Mouse (Mus musculus) lung, adult 2 months (tissue): Measurements from ENCODE around the gene Kif18b. TPM values are rescaled to one million over a fixed set of nuclear protein-coding genes. Genes with fewer than 3 reads are reported as not detected.

Source experiments
- DNase-seq: peaks from one replicate; pipeline ENCODE4 v3.0.0; 2022
- H3K4me1 ChIP-seq: fragments of 200-500 bp; 2 replicates; pipeline ENCODE4 v1.6.1; 2011; ENCODE audit warnings: low read length; ENCODE audit not compliant: control insufficient read depth, insufficient read depth
- H3K4me3 ChIP-seq: fragments of 200-500 bp; replicated peaks from 2 replicates; pipeline ENCODE3; 2011; ENCODE audit warnings: low read depth, mild to moderate bottlenecking, control low read depth, low read length; ENCODE audit errors: extremely low read depth
- CTCF ChIP-seq: fragments of 200-500 bp; IDR thresholded peaks from 2 replicates; pipeline ENCODE4 v1.5.1; 2011; ENCODE audit warnings: mild to moderate bottlenecking, low read length, control low read depth; ENCODE audit not compliant: insufficient read depth
- POLR2A ChIP-seq: fragments of 200-500 bp; IDR thresholded peaks from 2 replicates; pipeline ENCODE4 v1.6.1; 2011; ENCODE audit warnings: low read depth, mild to moderate bottlenecking, control low read depth, low read length, borderline replicate concordance; ENCODE audit errors: extremely low read depth
- WGBS: fragments of 180-500 bp; shearing (Covaris S2); methylation state at CpG from one replicate; pipeline ENCODE4 v1.1.7; 2018; 5-methylcytosine and 5-hydroxymethylcytosine counted together
- polyA plus RNA-seq: library from polyadenylated mRNA; depleted of rRNA; stranded (reverse); fragments of >200 nt; gene quantifications from 2 replicates; pipeline ENCODE4 v1.2.3, GENCODE M21; 2012

The Kif18b gene
- polyA plus RNA-seq, 1 experiment, result 0.99 TPM

DNA sequence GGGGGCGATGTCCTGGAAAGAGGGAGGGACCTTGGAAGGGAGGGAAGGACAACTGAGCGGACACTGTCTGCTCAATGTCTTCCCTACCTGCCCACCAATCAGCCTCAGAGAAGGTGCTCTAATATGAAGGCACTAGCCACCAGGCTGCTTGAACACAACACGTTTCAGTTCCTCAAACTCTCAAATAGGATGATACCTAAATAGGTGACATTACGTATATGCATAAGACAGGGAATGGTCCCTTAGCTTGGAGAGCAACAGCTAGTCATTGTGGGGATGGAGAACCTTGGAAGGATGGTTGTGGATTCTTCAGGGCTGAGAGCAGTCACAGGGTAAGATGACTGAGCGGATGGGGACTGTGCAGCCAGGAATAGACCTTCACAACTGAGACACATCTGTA, 37.5 kb downstream of the Kif18b start:
- TF ChIP-seq POLR2A (no peak), CTCF (no peak)
- DNase-seq, result no peak
- no peaks in the 10 kb centered on the region for H3K4me1 ChIP-seq
- 77% methylated on average over 5 of the region's 5 CpGs for WGBS
- H3K4me3 ChIP-seq, result no peak overlapping the region

DNA sequence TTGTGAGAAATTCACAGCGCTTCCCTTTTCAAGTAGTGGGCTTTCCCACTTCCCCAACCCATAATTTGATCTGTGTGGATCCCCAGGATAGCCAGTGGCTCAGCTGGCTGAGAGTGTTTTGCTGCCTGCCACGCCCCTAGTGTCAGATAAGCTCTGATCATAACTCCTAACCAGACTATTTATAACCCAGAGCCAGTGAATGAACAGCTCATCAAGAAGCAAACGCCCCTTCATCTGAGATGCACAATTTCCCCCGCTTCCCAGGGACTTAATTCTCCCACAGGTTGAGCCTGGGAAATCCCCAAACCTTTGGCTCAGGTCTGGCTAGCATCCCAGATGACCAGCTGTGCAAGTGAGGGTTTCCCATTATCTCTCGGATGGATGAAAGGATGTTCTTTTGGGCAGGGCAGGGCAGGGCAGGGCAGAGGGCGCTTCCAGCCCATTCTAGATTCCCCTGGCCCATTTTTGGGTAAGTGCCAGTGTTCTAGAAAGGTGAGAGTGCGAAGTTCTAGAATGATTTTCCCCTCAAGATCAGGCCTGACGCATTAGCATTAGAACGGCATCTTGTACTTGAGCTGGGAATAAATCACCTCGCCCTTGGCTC, 40.2 kb downstream of the Kif18b start, which contains the start of gene Fam187a:
Fam187a (plus strand) TSS at position 554 of the 604 bp plus-strand sequence.
- Histone ChIP-seq H3K4me1 (0 out of 2 replicates have a peak, but pooled peaks cover 3% of the 10 kb centered on the region), H3K4me3 (no peak within 1 kb of the TSS)
- WGBS, result 53% methylated on average over 10 of the region's 10 CpGs
- no peak for TF ChIP-seq POLR2A
- no peak for TF ChIP-seq CTCF
- no peak for DNase-seq

DNA sequence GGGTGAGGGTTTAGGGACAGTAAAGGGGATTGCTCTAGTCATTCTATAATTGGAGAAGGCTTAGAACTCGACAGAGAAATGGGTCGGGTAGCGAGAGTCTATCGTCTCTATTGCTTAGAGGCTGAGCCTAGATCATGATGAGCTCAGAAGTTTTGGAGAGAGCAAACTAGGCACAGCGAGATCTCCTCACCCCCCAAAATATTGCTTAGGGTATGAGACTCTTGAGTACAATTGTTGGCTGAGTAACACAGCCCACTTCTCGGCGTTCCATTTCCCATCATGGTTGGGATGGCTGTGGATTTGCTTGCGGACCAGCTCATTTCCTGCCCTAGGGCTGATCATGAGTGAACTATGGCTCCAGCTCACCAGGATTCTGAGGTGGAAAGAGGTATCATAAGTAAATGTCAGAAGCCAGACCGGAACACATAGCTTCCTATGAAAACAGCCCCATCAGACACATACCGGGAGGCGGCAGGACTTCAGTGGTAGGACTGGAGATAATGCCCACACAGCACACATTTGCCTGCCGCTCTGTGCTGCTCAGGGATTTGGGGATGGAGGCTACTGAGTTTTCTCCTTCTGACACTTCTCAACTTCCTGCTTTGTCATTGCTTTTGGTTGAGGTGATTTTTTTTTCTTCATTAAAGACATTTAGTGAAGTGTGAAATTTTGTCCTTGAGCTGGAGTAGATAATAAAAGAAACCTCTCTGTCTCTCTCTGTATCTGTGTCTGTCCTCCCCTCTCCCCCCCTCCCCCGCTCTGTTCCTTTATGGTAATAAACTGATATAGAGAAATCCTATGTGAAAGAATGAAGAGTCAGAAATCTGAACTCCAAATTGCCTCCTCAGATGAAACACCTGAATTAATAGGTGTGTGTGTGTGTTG, 43.4 kb downstream of the Kif18b start:
- WGBS, result 12% methylated on average over 13 of the region's 13 CpGs
- H3K4me1 ChIP-seq, result 0 out of 2 replicates have a peak, but pooled peaks cover 3% of the 10 kb centered on the region
- H3K4me3 ChIP-seq, result peak overlapping the region; percentile 72
- no peak for DNase-seq
- TF ChIP-seq CTCF (no peak), POLR2A (no peak)

DNA sequence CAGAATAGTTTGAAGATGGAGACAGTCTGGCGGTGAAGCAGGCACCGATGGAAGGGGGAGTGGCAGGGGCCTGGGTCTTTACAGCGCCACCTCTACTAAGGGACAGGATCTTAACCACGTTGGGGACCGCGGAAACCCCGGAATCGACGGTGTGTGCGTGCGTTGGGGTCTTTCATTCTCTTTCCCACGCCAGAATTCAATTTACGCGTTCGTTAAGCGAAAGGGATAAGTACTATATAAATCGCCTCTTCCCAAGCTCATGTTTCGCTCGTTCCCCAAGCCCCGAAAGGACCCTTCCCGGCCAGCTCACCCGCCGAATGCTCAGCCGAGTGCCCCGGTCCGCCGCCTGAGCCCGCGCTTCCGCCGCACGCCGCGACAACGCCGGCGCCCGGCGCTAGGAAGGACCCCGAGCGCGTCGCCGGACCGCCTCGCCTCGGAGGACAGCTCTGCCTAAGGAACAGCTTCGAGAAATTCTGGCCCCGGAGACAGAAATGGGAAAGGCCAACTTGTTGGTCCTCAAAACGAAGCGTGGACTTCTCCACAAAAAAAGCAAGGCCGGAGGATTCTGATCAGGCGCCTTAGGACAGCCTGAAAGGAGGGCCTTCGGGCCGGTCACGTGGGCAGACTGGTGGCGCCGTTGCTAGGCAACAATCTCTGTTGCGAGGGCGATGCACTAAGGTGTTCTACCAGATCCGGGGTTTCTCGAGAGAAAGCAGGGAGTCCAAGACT, 44.2 kb downstream of the Kif18b start, which contains the start of the genes Eftud2 and Ccdc103:
Eftud2 (minus strand) TSS at position 401 of the 729 bp plus-strand sequence.
Ccdc103 (plus strand) TSS at position 620 of the 729 bp plus-strand sequence.
- under 1% methylated on average over 62 of the region's 62 CpGs for WGBS
- Histone ChIP-seq H3K4me1 (0 out of 2 replicates have a peak, but pooled peaks cover 3% of the 10 kb centered on the region), H3K4me3 (peak within 1 kb of the TSS; percentile 72)
- DNase-seq, result peak; percentile 96
- TF ChIP-seq POLR2A (peak; percentile 70; the same call in 1 of the 2 replicates), CTCF (no peak)

DNA sequence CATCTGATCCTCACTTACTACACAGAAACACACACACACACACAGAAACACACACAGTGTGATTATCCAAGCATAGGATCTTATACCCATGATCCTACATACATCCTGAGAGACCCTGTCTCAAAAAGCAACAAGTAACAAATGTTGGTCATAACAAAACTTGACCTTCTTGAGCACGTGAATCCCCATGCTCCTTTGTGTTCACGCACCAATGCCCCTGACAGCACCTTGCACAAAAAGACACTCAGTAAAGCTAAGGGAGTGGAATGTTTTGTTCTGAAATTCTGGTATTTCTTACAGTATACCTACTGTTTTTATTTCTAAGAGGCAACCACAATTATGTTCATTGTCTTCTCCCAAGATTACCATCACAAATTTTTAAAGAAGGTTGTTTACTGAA, 45.4 kb downstream of the Kif18b start:
- no peak overlapping the region for H3K4me3 ChIP-seq
- TF ChIP-seq POLR2A (no peak), CTCF (no peak)
- WGBS, result 84% methylated on average over 2 of the region's 2 CpGs
- H3K4me1 ChIP-seq, result 0 out of 2 replicates have a peak, but pooled peaks cover 3% of the 10 kb centered on the region
- no peak for DNase-seq

DNA sequence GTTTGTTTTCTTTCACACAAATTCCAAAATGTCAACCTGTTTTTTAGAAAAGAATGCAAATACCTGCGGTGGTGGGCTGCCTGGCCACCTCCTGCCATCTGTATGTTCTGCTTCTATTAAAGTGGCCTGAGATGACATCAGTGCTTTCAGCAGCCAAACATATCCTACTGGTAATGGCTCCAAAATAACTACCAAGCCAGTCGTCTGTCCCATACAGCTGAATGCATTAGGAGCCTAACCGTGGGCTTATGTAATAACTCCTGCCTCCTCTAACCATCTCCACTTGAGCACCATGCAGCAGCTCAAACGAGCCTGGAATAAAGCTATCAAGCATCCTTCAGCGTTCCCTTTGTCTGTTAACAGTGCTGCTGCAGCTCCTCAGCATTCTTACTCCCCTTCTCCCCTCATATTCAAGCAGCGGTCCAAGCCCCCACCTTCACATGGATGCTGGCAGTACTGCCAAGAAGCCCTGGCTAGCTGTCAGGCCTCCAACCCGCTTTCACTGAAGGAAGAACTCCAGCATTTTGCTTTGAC, 50.1 kb downstream of the Kif18b start:
- DNase-seq, result no peak
- H3K4me3 ChIP-seq, result no peak overlapping the region
- TF ChIP-seq CTCF, result no peak
- no peak for TF ChIP-seq POLR2A
- WGBS, result 86% methylated on average over 7 of the region's 7 CpGs
- H3K4me1 ChIP-seq, result no peaks in the 10 kb centered on the region

DNA sequence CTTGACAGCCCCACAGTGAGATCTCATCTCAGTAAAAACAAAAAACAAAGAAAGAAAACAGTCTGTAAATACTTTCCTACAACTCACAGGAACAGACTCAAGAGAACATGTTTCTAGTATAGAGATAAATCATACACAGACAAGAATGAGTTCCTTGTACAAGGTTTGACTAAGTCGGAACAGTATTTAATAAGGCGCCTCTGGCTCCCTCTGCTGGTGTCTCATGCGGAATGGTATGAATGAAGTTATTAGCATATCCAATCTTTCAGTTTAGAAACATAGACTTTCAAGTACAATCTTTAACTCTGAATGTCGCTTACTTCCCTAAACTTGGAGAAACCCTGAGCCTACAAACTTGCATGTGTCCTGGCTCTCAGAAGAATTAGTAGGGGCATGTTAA, 60.7 kb downstream of the Kif18b start:
- 22% methylated on average over 4 of the region's 4 CpGs for WGBS
- Histone ChIP-seq H3K4me1 (no peaks in the 10 kb centered on the region), H3K4me3 (no peak overlapping the region)
- TF ChIP-seq CTCF (peak; percentile 56), POLR2A (no peak)
- peak; percentile 48 for DNase-seq

DNA sequence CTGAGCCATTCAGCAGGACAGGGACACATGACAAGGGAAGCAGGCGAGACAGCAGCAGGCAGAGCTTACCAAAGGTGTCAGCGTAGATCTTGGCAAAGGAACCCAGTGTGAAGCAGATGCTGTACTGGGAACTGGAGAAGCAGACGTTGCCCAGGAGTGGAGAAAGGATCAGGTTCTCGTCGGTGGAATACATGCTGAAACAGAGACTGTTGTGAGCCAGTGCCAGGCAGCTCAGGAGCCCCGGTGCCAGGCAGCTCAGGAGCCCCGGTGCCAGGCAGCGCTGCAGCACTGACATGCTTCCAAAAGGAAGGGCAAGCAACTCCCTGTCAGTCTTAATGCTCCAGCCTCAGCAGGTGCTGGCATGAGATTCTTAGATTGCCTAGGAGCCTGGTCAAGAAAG, 65.0 kb downstream of the Kif18b start:
- Histone ChIP-seq H3K4me3 (no peak overlapping the region), H3K4me1 (no peaks in the 10 kb centered on the region)
- no peak for DNase-seq
- TF ChIP-seq CTCF (no peak), POLR2A (no peak)
- WGBS, result 95% methylated on average over 8 of the region's 8 CpGs

DNA sequence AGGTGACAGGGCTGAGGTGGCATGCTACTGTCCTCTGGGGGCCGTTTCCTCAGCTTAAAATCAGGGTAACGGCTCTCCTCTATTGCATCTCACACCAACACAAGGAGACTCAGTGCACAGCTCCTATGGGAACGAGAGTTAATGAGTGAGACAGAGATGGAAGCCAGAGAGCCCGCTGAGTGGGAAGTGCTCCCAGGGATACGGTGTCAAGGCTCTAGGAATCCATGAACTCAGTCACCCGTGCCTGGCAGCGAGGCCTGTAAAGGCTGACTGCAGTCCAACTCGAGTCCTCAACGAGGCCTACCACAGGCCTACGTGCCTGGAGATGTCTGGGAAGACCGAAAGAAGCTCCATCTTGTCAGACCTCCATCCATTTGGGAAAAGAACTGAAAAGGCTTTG, 66.0 kb downstream of the Kif18b start:
- no peak for DNase-seq
- no peak for TF ChIP-seq CTCF
- TF ChIP-seq POLR2A, result no peak
- H3K4me1 ChIP-seq, result no peaks in the 10 kb centered on the region
- no peak overlapping the region for H3K4me3 ChIP-seq
- WGBS, result 97% methylated on average over 11 of the region's 11 CpGs
